Mouse (Mus musculus) heart, adult 11 months (tissue): ENCODE measurements around the gene Eloa.
"Not testable (repeated sequence)": the region's sequence is repeated elsewhere in the genome, so short reads cannot be mapped to it uniquely, and the experiment has no call there.

Source experiments
- DNase-seq: peaks from one replicate; pipeline ENCODE4 v3.0.0; 2022

Gene Eloa

GRCm38 (mm10) chr4:136021549-136022047 is at the start of gene Eloa:
Gene Eloa, minus strand, starts transcription at chr4:136021763.
- peak; percentile 100 for DNase-seq

GRCm38 (mm10) chr4:136071178-136071714 is 49.7 kb upstream of the Eloa start:
- peak; percentile 97 for DNase-seq

GRCm38 (mm10) chr4:136070592-136070991 is 49.0 kb upstream of the Eloa start:
- DNase-seq, result no peak

GRCm38 (mm10) chr4:136069954-136070353 is 48.4 kb upstream of the Eloa start:
- DNase-seq, result peak; percentile 95

GRCm38 (mm10) chr4:136069313-136069712 is 47.8 kb upstream of the Eloa start:
- no peak for DNase-seq

- no peak for DNase-seq
Measured at GRCm38 (mm10) chr4:136063143-136063542, 41.6 kb upstream of the Eloa start.

- DNase-seq, result not testable (repeated sequence)
Measured at GRCm38 (mm10) chr4:136059800-136060488, 38.4 kb upstream of the Eloa start.

GRCm38 (mm10) chr4:136057916-136058315 is 36.4 kb upstream of the Eloa start:
- DNase-seq, result no peak

GRCm38 (mm10) chr4:136056030-136056429 is 34.5 kb upstream of the Eloa start:
- no peak for DNase-seq

GRCm38 (mm10) chr4:136053843-136054242 is 32.3 kb upstream of the Eloa start:
- DNase-seq, result no peak

- peak; percentile 99 for DNase-seq
Measured at GRCm38 (mm10) chr4:136053247-136053596, 31.7 kb upstream of the Eloa start, which contains the start of gene Rpl11. Gene Rpl11, minus strand, starts transcription at chr4:136053428.

- peak; percentile 92 for DNase-seq
Measured at GRCm38 (mm10) chr4:136052534-136053246, 31.1 kb upstream of the Eloa start.

GRCm38 (mm10) chr4:136052060-136052459 is 30.5 kb upstream of the Eloa start:
- no peak for DNase-seq

- DNase-seq, result no peak
Measured at GRCm38 (mm10) chr4:136050226-136050625, 28.7 kb upstream of the Eloa start.

GRCm38 (mm10) chr4:136048291-136049032 is 26.9 kb upstream of the Eloa start:
- no peak for DNase-seq

GRCm38 (mm10) chr4:136047626-136048025 is 26.1 kb upstream of the Eloa start:
- DNase-seq, result no peak

- no peak for DNase-seq
Measured at GRCm38 (mm10) chr4:136046888-136047287, 25.3 kb upstream of the Eloa start.

GRCm38 (mm10) chr4:136045091-136045490 is 23.5 kb upstream of the Eloa start:
- DNase-seq, result no peak

- no peak for DNase-seq
Measured at GRCm38 (mm10) chr4:136043784-136044400, 22.3 kb upstream of the Eloa start.

- DNase-seq, result no peak
Measured at GRCm38 (mm10) chr4:136035078-136035477, 13.5 kb upstream of the Eloa start.

- no peak for DNase-seq
Measured at GRCm38 (mm10) chr4:136033231-136033630, 11.7 kb upstream of the Eloa start.
